Mouse (Mus musculus) kidney, adult 9 months (tissue): ENCODE measurements around the gene Atp2b1.
"Not testable (repeated sequence)": the region's sequence is repeated elsewhere in the genome, so short reads cannot be mapped to it uniquely, and the experiment has no call there.

Source experiments
- DNase-seq: peaks from one replicate; pipeline ENCODE4 v3.0.0; 2022

The Atp2b1 gene

GRCm38 (mm10) chr10:98967240-98967891 is 53.2 kb downstream of the Atp2b1 start:
- no peak for DNase-seq

GRCm38 (mm10) chr10:98970917-98971316 is 56.7 kb downstream of the Atp2b1 start:
- DNase-seq: no peak

GRCm38 (mm10) chr10:98972359-98972758 is 58.2 kb downstream of the Atp2b1 start:
- no peak for DNase-seq

- DNase-seq: peak; percentile 49
Observed at GRCm38 (mm10) chr10:98972912-98973605, 58.9 kb downstream of the Atp2b1 start.

DNA sequence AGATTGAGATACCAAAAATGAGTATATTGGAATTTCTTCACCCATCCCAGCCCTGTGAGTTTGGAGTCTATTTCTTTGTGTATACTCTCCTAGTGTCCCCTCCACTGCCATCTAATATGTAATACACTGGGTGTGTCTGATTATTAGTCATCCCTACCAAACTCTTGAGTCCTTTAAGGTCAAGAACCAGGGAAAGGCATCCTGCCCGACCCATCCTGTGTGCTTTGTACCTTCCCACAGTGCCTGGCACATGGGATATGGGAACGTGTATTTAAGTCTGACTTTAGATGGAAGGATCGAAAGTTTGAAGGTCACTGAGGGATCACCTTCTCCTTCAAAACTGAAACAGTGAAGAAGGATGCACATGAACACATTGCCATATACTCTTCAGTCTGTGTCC is 60.4 kb downstream of the Atp2b1 start:
- no peak for DNase-seq

- no peak for DNase-seq
Observed at GRCm38 (mm10) chr10:98975611-98976010, 61.4 kb downstream of the Atp2b1 start.

GRCm38 (mm10) chr10:98976877-98977494 is 62.8 kb downstream of the Atp2b1 start:
- no peak for DNase-seq

GRCm38 (mm10) chr10:98978766-98979165 is 64.6 kb downstream of the Atp2b1 start:
- no peak for DNase-seq

DNA sequence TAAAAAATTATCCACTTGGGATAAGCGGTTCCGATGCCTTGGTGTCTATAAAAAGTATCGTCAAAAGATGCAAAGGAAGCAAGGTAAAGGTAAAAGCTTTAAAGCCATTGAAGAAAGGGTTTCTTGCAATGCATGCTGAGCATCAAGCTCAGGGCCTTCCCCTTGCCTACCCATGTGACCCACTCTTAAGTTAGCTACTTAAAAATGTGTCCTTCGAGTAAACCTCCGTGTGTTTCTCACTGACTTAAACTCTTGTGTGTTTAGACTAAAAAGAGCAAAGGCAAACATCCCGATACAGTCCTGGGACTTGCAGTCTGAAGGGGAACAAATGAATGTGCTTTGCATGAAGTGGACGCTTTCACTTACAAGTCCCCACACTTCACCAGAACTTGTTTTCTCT is 65.1 kb downstream of the Atp2b1 start:
- DNase-seq: no peak

- DNase-seq: no peak
Observed at GRCm38 (mm10) chr10:98979951-98980350, 65.7 kb downstream of the Atp2b1 start.

DNA sequence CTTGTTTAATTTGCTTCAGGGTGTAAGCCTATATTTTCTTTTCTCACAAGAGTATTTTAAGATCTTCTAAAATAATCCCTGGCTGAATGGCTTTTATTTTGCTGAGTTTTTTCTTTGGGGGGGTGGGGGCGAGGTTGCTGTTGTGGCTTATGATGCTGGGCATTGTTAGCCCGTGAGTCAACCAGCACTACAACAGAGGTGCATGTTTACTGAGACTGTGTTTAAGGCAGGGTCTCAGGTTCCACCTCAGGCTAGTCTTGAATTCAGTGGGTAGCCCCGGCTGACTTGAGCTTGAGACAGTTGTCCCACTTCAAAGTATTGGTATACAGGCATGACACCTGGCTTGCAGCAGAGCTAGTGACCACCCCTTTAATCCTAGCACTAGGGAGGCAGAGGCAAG is 77.8 kb downstream of the Atp2b1 start:
- no peak for DNase-seq

DNA sequence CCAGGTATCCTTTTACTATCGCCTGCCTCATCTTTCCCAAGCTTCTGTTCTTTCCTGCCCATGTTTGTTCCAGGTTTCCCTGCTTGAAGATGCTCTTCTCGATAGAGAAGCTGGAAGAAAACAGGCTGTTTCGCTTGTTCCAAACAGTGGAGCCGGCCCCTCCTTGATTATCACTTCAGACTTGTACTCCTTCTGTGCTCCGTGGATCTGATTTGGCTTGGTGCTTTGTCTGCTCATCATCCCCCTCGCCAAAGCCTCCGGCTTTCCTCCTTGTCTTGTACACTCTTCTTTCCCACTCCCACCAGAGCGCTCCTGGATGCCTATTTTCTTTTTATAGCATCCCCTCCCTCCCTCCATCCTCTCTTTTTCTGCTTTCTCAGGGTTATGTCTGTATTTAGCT is 79.0 kb downstream of the Atp2b1 start:
- DNase-seq: no peak

DNA sequence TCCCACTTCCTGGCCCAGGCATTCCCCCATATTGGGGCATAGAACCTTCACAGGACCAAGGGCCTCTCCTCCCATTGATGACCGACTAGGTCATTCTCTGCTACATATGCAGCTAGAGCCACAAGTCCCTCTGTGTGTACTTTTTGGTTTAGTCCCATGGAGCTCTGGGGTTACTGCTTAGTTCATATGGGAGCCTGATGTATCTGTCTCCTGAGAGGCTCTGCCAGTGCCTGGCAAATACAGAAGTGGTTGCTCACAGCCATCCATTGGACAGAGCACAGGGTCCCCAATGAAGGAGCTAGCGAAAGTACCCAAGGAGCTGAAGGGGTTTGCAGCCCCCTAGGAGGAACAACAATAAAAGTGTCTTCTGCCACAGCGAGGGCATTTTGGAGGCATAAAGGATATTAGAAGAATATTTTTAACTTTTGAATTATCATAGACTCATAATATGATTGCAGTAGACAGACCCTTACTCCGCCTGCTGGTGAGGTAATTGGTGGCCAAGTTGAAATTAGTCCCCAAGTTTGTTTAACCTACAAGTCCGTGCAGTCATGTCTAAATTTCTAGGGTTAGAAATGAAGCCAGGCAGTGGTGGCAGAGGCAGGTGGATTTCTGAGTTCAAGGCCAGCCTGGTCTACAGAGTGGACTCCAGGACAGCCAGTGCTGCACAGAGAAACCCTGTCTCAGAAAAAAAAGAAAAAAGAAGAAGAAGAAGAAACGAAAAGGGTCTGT is 81.0 kb downstream of the Atp2b1 start:
- not testable (repeated sequence) for DNase-seq

- DNase-seq: no peak
Observed at GRCm38 (mm10) chr10:99004866-99005265, 90.7 kb downstream of the Atp2b1 start.

- no peak for DNase-seq
Observed at GRCm38 (mm10) chr10:99011084-99011483, 96.9 kb downstream of the Atp2b1 start.

GRCm38 (mm10) chr10:99012086-99012485 is 97.9 kb downstream of the Atp2b1 start:
- DNase-seq: no peak

DNA sequence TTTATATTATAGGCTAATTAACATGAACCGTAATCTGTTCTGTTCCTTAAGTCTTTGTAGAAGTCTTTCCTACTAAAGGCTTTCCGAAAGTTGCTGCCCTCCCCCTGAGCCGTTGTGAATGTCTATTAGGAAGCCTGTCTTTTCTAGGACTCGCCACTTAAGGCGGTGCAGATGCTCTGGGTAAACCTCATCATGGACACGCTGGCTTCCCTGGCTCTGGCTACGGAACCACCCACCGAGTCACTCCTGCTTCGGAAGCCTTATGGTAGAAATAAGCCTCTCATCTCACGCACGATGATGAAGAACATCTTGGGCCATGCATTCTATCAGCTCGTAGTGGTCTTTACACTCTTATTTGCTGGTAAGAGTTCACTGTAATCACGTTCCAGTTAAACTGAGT is 100.5 kb downstream of the Atp2b1 start:
- DNase-seq: no peak

DNA sequence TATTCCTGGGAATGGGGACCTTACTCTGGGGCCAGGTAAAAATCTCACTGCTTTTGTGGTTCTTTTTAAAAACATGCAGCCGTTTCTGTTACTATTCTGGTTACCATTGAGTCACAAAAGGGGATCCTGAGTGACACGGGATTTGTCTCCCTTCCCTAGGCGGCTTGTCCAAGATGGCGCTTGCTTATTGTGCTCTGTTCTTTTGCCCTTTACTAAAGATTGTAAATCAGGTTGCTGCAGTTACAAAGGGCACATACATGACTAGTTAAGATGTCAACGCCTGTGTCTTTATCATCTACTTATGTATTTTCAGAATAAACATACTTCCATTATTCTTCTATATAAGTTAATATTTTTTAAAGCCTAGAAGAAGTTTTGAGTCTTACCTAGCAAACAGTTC is 102.8 kb downstream of the Atp2b1 start:
- no peak for DNase-seq

- DNase-seq: no peak
Observed at GRCm38 (mm10) chr10:99027462-99027861, 113.3 kb downstream of the Atp2b1 start.

DNA sequence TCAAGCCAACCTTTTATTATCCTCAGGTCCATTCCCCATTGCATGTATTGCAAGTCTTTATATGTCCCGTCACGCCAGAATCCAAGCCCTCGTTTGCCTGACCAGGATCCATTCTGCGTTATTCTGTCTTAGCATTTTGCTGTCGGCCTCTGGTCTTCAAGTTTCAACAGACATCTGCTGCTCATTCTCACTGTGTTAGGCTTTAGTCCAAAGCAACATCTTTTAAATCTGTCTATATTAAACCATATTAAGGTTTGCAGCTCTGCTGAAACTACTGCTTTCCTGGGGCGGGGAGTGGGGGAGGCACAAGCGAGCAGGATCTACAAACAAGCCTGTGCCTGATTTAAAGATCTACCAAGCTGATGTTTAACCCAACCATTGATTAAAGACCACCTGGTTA is 115.6 kb downstream of the Atp2b1 start:
- no peak for DNase-seq

DNA sequence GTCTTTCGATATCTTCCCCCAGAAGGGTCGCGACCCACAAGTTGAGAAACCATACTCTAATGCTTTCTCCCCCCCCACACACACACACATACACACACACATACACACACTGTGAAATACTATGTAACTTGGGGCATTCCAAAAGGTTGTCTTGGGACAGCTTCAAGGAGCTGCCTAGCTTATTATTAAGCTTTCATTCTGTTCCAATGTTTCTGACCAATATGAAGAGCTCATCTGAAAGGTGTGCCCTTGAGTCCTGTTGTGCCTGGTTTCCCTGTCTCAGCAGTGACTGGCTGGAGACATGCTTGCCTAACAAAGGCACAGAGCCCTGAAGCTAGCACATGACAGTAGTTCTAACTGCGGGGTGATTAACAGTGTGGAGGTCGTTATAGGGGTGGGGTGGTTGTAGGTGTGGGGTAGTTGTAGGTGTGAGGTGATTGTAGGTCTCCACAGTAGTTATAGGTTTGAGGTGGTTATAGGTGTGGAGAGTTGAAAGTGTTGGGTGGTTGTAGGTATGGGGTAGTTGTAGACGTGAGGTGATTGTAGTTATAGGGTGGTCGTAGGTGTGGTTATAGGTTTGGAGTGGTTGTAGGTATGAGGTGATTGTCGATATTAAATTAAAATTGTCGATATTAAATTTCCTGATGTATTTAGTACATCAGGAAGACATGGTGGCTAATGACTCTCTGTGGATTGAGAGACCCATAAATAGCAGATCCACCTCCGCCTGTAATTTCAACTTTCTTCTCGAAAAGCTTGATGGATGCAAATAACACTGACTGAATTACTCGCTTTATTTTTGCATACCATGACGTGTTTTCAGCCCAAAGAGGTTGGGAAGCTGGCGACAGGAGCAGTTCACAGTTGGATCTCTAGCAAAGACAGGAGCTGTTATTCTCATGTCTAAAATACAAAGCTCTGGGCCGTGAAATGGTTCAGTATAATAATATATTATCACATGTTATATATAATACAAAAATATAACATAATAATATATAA is 119.9 kb downstream of the Atp2b1 start:
- peak; percentile 50 for DNase-seq
